Mouse (Mus musculus) monocyte, adult 5-6 weeks (primary cell): ENCODE measurements around the gene Kcnk7. TPM values are rescaled to one million over a fixed set of nuclear protein-coding genes. Genes with fewer than 3 reads are reported as not detected.
"Not testable (repeated sequence)": the region's sequence is repeated elsewhere in the genome, so short reads cannot be mapped to it uniquely, and the experiment has no call there.

ENCODE experiments used
- ATAC-seq: fragments of 153-309, 156-312 bp; replicated peaks from 2 replicates; pipeline ENCODE4 v1.8.0; 2017; ENCODE audit warnings: mild to moderate bottlenecking; ENCODE audit not compliant: low TSS enrichment, insufficient number of reproducible peaks, severe bottlenecking, poor library complexity, low FRiP score
- total RNA-seq: library from RNA; stranded (forward); fragments of 200-1000, 200-491, 200-594 nt; gene quantifications from 3 replicates; pipeline ENCODE4 v1.2.3, GENCODE M21; 2017

The Kcnk7 gene
- total RNA-seq: 1.3 TPM in 2 of 3 replicates, not detected in the other

- ATAC-seq: peak; percentile 18; the same call in 1 of the 2 replicates
Observed at GRCm38 (mm10) chr19:5704163-5704800, at the start of gene Kcnk7. Gene Kcnk7 (plus strand): TSS chr19:5704367.

- no peak for ATAC-seq
Observed at GRCm38 (mm10) chr19:5654720-5655298, 49.4 kb upstream of the Kcnk7 start.

- ATAC-seq: peak; percentile 38; the same call in 1 of the 2 replicates
Observed at GRCm38 (mm10) chr19:5660942-5661751, 43.0 kb upstream of the Kcnk7 start.

GRCm38 (mm10) chr19:5662310-5662709 lies 41.9 kb upstream of the Kcnk7 start:
- 0 out of 2 replicates have a peak, but pooled peaks have one; percentile 11 for ATAC-seq

GRCm38 (mm10) chr19:5662981-5663913 lies 40.9 kb upstream of the Kcnk7 start, which contains the start of gene Sipa1:
Gene Sipa1 (minus strand): TSS chr19:5663707.
- peak; percentile 80 for ATAC-seq

- no peak for ATAC-seq
Observed at GRCm38 (mm10) chr19:5664669-5665257, 39.4 kb upstream of the Kcnk7 start.

- no peak for ATAC-seq
Observed at GRCm38 (mm10) chr19:5665465-5665864, 38.7 kb upstream of the Kcnk7 start.

GRCm38 (mm10) chr19:5666386-5666785 lies 37.8 kb upstream of the Kcnk7 start:
- no peak for ATAC-seq

- no peak for ATAC-seq
Observed at GRCm38 (mm10) chr19:5668372-5668771, 35.8 kb upstream of the Kcnk7 start.

- no peak for ATAC-seq
Observed at GRCm38 (mm10) chr19:5680432-5680831, 23.7 kb upstream of the Kcnk7 start.

- ATAC-seq: no peak
Observed at GRCm38 (mm10) chr19:5684236-5684635, 19.9 kb upstream of the Kcnk7 start.

GRCm38 (mm10) chr19:5684985-5685384 lies 19.2 kb upstream of the Kcnk7 start:
- ATAC-seq: no peak

GRCm38 (mm10) chr19:5685431-5685830 lies 18.7 kb upstream of the Kcnk7 start:
- ATAC-seq: no peak

GRCm38 (mm10) chr19:5685861-5686260 lies 18.3 kb upstream of the Kcnk7 start:
- no peak for ATAC-seq

GRCm38 (mm10) chr19:5686437-5686836 lies 17.7 kb upstream of the Kcnk7 start:
- no peak for ATAC-seq

- ATAC-seq: not testable (repeated sequence)
Observed at GRCm38 (mm10) chr19:5686954-5687353, 17.2 kb upstream of the Kcnk7 start.

GRCm38 (mm10) chr19:5687738-5688137 lies 16.4 kb upstream of the Kcnk7 start:
- no peak for ATAC-seq
